Mouse (Mus musculus) embryo, embryonic 10.5 days (tissue): Measurements from ENCODE around the gene Ccnd1.
A peak's percentile ranks its signal among the peaks of the same experiment; 100 is the strongest.
"Not testable (repeated sequence)": the region's sequence is repeated elsewhere in the genome, so short reads cannot be mapped to it uniquely, and the experiment has no call there.

Experiments
- DNase-seq: peaks from one replicate; pipeline ENCODE4 v3.0.0-alpha.2; 2015; ENCODE audit warnings: low spot score

Ccnd1 gene

DNA sequence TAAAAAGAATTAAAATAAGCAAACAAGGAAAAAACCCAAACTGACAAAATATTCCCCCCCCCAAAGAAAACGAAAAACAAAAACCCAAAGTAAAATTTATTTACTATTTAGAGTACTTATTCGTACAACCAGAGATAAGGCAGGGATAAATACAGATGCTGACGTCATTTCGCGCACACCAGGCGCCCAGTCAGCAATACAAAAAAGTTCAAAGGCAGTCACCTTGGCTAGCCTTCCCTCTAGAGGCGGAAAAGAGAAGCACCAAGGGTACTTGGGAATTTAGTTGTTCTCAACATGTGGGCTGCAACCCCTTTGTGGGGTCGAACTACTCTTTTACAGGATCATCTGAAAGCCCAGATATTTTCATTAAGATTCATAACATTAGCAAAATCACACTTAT is 31.9 kb downstream of the Ccnd1 start:
- peak; percentile 71 for DNase-seq

DNA sequence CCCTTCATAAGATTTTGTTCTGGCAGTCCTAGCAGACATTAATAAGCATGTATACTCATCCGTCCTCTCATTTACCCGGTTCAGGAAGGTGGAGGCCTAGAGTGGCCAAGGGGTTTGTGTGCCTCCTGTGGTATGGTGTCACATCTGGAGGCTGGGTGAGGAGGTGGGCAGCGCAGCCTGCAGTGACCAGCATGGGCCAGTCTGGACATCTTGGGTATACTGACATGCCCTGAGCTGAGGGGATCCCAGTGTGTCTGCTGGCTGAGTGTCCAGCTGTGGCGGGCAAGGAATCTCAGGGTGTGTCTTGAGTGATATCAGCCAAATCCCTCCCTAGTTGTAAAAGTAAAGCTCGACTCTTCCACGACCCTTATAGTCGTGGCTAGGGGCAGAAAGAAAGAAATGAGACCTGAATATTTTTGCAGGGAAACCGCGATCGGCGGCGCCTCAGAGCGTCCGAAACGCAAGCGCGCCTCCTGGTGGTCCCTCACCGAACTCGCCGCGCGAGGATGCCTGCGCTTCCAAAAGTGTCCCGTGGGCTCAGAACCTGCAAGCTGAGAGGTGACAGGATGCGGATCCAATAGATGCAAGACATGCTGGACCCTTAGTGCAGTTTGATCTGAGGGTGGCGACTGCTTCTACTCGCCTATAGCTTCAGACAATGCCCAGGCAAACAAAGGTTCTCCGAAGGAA is 32.9 kb downstream of the Ccnd1 start:
- peak; percentile 86 for DNase-seq

DNA sequence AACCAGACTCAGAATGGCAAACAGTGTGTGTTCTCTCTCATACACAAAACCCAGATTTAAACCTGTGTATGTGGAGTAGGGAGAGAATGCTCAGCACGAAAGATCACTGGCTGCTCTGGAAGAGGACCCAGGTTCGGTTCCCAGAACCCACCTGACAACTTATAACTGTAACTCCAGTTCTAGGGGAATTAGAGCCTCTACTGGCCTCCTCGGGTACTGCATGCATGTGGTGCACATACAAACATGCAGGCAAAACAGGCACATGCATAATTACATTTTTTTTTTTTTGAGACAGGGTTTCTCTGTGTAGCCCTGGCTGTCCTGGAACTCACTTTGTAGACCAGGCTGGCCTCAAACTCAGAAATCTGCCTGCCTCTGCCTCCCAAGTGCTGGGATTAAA is 34.2 kb downstream of the Ccnd1 start:
- not testable (repeated sequence) for DNase-seq

DNA sequence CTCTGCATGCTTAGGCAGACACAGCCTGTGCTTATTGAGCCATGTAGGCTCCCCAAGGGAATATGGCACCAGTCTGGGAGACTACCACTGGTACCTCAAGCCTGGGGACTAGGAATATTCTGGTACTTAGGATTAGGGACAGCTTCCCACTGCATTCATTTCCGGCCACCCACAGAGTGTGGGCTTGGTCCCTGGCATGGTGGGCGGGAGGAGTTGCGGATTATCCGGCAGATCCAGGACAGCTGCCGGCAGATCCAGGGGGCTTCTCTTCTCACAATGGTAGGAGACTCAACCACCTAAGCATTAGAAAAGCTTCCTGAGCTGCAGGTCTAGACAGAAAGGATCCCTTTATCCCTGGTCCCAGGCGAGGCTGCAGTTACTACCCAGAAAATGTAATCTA is 41.2 kb downstream of the Ccnd1 start:
- no peak for DNase-seq

DNA sequence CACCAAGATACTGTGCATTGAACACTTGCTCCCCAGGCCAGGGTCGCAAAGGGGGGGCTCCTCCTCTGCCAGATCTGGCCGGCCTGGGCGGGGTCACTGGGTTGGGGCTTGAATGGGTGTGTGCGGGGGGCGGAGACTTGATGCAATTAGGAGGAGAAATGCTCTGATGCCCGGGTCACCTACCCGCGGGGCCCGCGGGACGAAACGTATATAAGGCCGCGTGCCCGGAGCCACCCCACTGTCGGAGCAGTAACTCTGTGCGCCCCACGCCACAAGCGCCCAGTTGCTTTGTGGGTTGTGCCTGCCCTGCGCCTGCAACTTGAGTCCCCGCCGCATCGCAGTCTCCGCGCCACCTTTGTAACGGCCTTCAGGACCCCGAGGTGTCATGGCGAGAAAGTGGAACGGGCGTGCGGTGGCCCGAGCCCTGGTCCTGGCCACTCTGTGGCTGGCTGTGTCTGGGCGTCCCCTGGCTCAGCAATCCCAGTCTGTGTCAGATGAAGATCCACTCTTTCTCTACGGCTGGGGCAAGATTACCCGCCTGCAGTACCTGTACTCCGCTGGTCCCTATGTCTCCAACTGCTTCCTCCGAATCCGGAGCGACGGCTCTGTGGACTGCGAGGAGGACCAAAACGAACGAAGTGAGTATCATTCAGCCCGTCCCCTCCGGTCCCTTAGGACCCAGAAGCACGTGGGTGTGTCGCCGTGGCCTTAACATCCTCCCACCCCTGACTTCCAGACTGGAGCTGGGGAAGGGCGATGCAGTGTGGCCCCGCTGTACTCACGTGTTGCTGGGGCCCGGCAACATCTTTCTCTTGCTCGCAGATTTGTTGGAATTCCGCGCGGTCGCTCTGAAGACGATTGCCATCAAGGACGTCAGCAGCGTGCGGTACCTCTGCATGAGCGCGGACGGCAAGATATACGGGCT is 43.2 kb downstream of the Ccnd1 start, which contains the start of gene Fgf15:
Gene Fgf15, plus strand, starts transcription at position 238 of the 925 bp plus-strand sequence.
- peak; percentile 59 for DNase-seq

DNA sequence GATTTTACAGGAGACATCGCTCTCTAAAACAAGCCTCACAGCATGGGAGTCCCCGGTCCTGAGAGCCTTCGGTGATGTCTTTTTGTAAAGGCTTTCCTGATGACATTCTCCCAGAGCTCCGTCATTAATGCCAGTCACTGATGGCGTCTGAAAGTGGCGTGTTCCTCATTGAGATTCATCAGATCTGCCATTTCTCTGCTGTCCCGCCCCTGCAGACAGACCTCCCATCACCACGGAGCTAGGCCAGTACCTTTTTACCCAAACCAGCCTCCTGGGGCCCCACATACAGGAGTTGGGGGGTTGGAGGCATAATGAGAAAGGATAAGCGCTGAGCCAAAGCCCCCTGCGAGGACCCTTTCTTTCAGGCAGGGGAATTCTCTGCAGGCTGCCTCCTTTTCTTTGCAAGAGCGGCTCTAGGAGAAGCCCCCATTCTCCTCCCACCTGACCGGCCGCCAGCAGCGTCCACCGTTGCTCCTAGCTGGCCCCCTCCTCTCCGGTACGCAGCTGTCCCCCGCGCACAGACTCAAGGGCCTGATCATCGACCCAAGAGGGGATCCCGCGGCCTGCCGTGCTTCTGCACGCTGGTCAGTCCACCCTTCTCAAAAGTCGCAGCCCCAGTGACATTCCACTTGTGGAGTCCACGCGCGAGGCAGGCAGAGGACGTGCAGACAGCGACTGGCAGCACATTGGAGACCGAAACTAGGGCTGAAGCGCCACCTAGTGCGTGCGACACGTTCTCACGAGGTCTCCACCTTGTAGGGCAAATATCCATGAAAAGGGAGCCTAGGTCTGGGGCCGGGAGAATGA is 44.2 kb downstream of the Ccnd1 start:
- peak; percentile 89 for DNase-seq

DNA sequence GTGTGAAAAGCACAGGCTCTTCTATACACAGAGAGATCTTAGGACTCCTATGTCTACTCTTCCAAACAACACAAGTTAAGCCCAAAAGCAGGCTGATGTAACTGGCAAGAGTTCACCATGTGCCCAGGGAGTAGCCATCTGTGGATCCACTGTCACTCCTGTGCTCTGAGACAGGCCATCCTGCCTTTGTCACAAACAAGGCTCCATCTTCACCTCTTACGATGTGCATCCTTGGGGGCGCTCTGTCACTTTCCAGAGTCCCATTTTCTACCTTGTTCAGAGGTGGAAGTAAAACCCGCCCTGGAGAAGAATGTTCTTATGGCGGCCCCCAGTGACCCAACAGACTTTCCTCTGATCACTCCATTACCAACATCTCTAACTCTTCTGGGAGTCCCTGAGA is 45.0 kb downstream of the Ccnd1 start:
- DNase-seq: peak; percentile 50

DNA sequence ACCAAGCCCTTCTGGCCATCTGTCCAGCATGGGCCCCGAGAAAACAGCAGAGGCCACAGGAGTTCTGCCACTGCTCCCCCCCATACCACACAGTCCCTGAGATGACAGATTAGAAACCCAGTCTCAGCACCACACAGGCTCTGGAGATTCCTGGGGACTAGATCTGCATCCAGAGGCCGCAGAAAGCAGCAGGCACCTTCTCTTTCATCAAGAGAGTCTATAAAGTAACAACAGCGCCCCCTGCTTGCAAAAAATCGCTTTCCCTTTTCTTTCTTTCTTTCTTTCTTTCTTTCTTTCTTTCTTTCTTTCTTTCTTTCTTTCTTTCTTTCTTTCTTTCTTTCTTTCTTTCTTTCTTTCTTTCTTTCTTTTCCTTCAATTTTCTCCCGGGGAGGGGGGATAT is 45.5 kb downstream of the Ccnd1 start:
- DNase-seq: peak; percentile 84

DNA sequence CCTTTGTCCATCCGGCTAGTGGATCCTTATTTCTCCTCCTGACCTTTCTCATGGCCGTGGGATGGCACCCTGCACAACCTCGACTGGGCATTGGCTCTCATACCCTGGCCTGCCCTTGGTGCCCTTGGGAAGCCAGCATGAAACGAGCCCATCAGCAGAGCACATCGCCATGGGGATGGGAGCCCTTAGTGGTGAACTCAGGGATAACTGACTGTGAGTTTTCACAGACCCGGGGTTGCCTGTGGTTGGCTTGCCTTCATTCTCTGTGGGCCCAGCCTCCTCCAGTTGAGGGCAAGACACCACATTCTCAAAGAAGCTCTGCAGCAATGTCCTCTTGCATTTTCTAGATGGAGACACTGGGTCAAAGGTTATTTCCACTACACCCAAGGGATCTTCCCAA is 47.4 kb downstream of the Ccnd1 start:
- no peak for DNase-seq

DNA sequence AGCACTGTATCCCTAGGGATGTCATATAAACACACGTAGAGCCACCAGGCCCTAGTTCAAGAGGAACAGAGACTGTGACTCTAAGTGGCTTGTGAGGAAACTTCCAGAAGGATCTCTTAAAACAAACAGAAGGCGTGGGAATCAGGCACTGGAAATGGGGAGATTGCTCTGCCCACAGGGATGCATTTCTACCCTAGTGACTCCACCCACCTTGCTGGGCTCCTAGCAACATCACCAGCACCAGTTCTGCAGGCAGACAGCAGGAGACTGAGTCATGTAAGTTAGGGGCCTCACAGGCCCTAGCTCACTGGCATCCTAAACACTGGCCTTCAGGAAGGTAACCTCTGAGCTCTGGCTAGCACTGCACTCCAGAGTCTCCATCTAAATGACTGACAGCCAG is 47.9 kb downstream of the Ccnd1 start:
- DNase-seq: no peak

DNA sequence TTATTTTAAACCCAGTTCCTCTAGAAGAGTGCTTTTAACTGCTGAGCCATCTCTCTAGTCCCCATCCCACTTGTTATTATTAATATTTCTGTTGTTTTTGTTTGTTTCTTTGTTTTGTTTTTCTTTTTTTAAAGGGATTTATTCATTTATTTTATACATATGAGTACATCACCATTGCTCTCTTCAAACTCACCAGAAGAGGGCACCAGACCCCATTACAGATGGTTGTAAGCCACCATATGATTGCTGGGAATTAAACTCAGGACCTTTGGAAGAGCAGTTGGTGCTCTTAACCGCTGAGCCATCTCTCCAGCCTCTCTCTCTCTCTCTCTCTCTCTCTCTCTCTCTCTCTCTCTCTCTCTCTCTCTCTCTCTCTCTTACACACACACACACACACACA is 49.1 kb downstream of the Ccnd1 start:
- not testable (repeated sequence) for DNase-seq

DNA sequence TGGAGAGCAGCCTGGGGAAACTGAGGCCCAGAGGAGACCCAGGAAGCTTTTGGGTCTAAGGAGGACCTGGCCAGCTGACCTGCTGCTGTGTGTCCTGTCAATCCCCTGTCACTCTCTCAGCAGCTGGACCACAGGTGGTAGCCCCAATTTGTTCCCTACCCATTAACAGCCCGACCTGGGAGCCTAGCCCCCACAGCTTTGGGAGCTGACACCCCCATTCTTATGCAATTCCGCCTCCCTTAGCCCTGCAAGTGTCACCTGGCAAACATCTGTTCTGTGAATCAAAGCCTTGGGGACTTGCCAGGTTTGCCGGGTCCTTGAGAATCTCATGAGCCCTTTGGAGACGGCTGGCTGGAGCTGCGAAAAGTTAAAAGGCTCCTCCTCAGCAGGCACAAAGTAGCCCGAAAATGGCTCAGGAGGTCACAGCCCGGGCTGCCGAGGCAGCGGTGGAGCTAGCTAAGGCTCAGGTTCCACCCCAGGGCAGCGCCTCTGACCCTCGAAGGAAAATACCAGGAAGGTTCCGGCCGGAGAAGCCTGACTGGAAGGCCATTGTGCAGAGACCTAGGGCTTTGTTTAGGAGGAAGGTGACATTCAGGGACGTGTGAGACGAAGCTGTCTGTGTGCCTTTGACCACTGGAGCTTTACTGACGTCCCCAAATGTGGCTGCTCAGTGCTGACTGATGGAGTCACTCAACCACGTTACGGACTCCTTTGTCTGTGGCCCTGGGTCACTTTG is 51.0 kb downstream of the Ccnd1 start:
- DNase-seq: peak; percentile 42

DNA sequence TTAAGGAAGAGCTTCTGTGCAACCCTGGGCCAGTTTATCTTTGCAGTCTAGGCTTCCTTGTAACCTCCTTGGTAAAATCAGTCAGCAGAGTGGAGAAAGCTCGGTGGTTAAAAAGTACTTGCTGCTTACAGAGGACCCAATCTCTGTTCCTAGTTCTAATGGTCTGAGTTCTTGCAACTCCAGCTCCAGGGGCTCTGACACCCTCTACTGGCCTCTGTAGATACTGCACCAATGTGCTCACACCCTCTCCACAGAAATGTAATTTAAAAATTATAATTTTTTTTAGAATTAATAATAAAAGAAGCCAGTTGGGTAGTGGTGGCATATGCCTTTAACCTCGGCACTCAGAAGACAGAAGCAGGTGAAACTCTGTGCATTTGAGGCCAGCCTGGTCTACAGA is 52.1 kb downstream of the Ccnd1 start:
- no peak for DNase-seq

DNA sequence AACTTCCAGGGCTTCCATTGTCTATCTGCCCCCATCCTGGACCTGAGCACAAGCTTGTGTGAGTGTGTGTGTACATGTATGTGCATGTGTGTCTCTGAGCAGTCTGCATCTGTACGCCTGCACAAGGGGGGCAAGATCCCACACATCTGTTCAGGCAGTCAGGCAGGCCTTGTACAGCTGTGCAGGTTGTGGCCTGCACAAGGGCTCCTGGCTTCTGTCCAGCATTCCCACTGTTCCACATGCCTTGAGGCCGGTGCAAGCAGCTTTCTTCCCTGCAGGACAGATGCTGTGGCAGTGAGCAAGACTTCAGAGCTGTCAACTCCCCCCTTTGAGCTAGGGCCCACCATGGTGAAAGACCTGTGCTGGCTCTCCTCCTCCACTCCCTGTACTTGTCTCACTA is 56.6 kb downstream of the Ccnd1 start:
- DNase-seq: no peak
